Mouse (Mus musculus) v-Abl transformed pro-B cells (cell line): ENCODE measurements at regions not wholly inside any gene's neighbourhood (a gene's known extent, or its start where the extent isn't known, plus 50 kb on each side); places are given as distances from the start of the nearest gene placed in this dataset.

Source experiments
- in situ Hi-C, 2 experiments: fragments of 400-800 bp; cut with MboI; formaldehyde crosslinking; loops; one replicate each; pipeline ENCODE4 v1.15.1; 2025; ENCODE audit not compliant: unreplicated experiment in 2 of 2

DNA sequence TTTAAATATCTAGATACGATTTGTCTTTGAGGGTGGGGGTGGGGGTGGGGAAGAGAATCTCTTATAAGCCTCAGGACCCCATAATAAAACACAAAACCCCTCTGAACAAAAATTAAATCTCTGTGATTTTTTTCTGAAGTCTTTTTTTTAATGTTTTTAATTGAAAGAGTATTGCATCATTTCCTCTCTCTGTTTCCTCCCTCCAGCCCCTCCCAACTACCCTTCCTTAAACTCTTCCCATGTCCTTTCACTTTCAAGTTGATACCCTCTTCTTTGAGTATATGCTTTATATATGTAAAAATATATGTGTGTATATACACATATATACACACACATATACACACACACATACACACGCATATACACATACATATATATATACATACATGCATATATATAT lies 58.6 kb upstream of the Mbip start:
- in situ Hi-C loops, result loop anchor here (5.0 to 25.0 kb wide), 5 partner anchors 57 to 831 kb away; partner anchors contain the start of genes Mbip (in 2 of the 2), Mipol1 (in 2 of the 2), Prps1l3 (in 2 of the 2) and Brms1l (in 1 of the 2)

DNA sequence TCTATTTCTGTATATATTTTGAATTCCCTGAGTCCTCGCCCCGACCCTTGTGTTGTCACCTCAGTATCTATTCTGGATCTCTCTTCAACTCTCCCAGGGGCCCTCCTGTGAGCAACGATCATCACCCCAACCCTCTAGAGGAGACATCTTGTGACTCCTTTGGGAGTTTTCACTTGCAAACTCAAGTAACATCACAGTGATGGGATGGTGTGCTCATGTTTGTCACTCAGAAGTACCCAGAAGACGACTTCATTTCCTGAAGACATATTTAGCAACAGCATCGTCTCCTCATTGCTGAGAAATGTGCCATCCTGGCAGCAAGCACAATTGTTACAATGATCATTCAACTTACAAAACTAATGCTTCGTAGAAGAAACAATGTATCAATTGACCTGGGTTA lies 57.9 kb upstream of the Mbip start:
- in situ Hi-C loops, result loop anchor here (5.0 to 25.0 kb wide), 5 partner anchors 56 to 831 kb away; partner anchors contain the start of genes Mbip (in 2 of the 2), Mipol1 (in 2 of the 2), Prps1l3 (in 2 of the 2) and Brms1l (in 1 of the 2)

DNA sequence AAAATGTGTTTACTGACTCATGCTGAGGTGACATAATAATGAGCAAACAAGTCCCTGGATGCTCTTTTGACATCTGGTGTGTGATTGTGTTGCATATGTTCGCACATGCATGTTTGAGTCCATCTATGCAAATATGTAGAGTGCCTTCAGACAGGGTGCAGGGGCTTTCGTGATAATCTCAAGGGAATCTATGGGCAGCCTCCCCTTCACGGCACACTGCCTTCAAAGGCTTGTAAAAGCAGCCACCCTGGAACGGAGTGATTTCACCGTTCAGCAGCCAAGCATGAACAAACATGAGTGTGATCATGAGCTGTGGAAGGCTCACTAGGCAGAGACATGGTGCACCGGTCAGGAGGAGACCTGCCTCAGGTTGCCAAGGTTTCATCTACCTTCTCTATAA lies 57.1 kb upstream of the Mbip start:
- in situ Hi-C loops, result loop anchor here (5.0 to 25.0 kb wide), 5 partner anchors 56 to 832 kb away; partner anchors contain the start of genes Mbip (in 2 of the 2), Mipol1 (in 2 of the 2), Prps1l3 (in 2 of the 2) and Brms1l (in 1 of the 2)

DNA sequence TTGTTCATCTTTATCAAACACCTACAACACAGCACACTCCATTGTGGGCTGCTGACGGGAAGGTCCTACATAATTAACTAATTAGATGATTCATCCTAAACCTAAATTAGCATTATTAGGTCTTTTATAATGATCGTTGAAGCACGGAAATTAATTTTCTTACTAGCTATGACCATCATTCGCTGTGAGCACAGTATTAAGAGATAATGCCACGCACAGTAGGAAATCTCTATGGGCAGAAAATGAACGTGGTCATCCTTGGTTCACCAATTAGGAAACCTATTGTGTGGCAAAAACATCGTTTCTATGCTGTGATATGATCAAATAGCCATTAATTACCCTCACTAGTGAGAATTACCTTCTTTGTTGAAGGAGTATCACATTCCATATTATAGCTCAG lies 56.4 kb upstream of the Mbip start:
- in situ Hi-C loops, result loop anchor here (5.0 to 25.0 kb wide), 5 partner anchors 55 to 833 kb away; partner anchors contain the start of genes Mbip (in 2 of the 2), Mipol1 (in 2 of the 2), Prps1l3 (in 2 of the 2) and Brms1l (in 1 of the 2)
